Mouse (Mus musculus): Measurements from ENCODE around the gene Git1.

DNA sequence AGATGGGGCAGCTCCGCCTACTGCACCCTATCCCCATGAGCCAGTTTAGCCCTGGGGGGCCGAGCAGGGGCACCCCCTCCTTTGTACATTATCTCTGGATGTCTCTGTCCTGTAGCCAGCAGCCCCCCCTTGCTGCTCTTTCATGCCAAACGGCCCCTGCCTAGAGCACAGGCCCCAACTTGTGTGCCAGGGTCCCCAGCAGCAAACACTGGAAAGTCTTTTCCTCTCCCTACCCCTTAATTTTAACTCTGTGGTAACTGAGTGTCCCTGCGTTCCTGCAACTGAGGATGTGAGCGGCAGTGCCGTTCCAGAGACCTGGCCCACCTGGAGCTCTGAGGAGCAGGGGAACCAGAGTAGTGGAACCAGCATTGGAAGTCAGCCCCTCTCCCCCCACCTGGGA is 13.6 kb downstream of the Git1 start:
- TF ChIP-seq CTCF (IDR thresholded peaks at IDR 0.05; ENCODE audit: low read depth, low read length) (no peak), POLR2A (IDR thresholded peaks at IDR 0.05; ENCODE audit: extremely low read depth, insufficient read depth, low read length) (no peak)

Measured in liver, adult 2 months (tissue).